Mouse (Mus musculus) 416B (cell line): ENCODE measurements around the gene Gse1.
A peak's percentile ranks its signal among the peaks of the same experiment; 100 is the strongest.

Experiments used
- DNase-seq: peaks from one replicate; pipeline ENCODE4 v3.0.0; 2011; ENCODE audit warnings: low read depth

Gse1 gene

DNA sequence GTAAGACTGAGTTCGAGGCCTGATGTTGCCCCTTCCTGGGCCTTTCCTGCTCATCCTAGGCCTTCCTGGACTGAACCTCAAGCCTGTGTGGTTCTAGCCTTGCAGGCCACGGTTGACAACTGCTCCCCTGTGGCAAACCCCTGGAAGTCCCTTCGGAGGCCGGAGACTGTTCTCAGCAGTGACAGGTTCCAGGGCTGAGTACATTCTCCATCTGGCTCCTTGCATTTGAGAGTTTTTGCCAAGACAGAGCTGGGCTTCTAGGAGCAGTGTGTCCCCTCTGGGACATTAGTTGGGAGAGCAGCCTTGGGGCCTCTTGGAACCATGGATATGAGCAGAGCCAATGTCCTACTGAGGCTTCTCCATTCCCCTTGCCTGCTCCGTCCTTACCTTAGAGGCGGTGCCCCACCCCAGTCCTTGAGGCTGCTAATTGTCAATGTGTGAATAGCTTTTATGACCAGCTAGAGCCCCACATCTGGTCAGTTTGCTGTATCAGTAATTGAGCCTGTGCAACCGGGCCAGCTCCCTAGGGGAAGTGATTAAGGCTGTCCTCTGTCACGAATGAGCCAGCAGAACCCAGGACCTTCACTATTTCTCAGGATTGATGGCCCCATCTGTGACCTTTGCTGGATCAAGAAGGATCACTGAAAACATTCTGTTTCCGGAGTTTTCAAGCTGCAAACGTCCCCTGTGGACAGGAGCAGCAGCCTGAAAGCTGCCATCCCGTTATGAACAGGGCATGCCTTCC, 289.6 kb downstream of the Gse1 start:
- no peak for DNase-seq

- DNase-seq: no peak
These were observed 290.7 kb downstream of the Gse1 start for GRCm38 (mm10) chr8:120518736-120519534.

DNA sequence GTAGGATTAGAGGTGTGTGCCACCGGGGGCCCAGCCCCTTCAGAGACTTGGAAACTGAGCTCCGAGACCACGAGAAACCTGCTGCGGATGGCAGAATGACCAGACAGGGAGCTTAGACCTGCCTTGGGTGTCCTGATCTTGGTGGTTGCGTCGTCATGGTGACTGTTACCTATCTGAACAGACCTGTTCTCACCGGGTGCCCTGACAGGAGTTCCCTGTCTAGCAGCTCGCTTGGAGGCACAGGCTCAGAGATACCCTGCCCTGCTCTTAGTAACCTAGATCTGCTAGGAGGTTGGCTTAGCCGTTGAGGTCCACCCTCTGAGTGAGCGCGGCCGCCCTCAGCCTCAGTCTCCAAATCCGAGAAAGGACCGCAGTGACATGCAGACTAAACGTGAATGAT, 292.0 kb downstream of the Gse1 start:
- DNase-seq: no peak

DNA sequence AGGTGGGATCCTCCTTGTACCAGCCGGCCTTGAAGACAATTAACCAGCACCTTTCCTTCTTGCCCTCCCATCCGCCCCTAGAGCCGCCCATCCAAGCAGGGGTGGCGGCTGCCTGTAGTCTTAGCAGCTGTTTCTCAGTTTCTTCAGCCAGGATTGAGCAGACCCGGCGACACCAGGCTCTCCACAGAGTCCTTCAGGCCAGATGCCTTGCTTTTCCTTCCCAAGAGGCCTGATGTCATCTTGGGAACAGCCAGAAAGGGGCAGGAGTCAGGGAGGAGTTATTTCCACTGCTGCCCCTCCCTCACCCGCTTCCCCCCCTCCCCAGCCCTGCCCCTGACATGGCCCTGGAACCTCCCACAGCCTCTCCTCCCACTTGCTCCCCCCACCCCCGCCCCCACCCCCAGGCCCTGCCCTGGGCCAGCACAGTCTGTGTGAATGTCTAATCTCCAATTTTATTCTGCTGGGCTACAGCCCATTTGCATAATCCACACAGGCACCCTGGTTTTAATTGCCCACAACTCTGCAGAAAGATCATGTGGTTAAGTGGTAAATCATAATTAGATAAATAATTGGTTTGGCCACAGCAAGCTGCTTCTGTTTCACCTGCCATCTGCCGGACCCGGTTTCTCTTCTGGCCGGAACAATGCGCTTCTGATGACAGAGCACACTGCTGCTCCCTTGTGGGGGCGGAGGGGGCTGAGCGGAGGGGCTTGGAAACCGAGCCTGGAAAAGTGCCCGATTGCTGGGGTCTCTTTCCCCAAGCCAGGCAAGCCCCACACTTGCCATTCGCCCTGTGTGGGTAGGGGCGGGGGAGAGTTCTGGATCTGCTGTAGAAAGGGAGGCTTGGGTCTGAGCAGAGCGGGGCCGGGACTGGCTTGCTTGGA, 292.7 kb downstream of the Gse1 start:
- no peak for DNase-seq

GRCm38 (mm10) chr8:120521591-120521965, 293.3 kb downstream of the Gse1 start:
- DNase-seq: no peak

DNA sequence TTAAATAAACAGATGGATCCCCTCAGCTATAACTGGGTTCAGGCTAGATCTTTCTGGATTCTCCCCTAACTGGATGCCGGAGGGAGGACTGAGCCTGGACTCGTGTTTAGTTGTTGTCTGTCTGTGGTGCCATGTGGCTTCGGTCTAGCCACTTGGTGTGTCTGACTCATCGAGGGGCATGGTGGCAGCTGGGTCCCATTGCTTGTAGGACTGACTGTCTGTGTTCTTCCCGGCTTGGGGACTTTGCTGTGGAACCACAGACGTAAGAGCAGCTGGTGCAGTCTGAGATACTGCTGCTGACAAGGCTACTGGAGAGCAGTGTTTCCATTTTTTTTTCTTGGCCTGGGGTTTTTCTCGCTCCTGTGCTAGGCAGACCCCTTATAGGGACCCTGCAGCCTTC, 295.4 kb downstream of the Gse1 start:
- DNase-seq: peak; percentile 40

- no peak for DNase-seq
These were observed 296.9 kb downstream of the Gse1 start for GRCm38 (mm10) chr8:120525135-120525534.

- DNase-seq: no peak
These were observed 297.6 kb downstream of the Gse1 start for GRCm38 (mm10) chr8:120525832-120526231.

- DNase-seq: no peak
These were observed 298.3 kb downstream of the Gse1 start for GRCm38 (mm10) chr8:120526577-120526976.

DNA sequence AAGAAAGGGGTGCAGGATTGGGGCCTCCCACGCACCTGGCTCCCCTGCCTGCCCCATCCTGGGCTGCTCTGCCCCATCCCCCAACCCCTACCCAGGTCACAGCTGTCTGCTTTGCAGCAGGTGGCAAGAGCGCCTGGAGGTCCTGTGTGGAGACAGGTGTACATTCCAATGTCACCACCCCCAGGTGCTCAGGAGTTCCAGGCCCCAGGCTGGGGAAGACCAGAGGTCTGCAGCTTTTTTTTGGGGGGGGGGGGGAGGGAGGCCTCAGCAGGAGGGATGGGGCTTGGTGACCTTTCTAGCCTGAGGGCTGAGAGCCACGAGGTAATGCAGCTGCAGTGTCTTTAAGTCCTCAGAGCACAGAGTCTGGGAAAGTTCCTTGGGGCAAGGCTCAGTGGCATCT, 300.1 kb downstream of the Gse1 start:
- DNase-seq: no peak

DNA sequence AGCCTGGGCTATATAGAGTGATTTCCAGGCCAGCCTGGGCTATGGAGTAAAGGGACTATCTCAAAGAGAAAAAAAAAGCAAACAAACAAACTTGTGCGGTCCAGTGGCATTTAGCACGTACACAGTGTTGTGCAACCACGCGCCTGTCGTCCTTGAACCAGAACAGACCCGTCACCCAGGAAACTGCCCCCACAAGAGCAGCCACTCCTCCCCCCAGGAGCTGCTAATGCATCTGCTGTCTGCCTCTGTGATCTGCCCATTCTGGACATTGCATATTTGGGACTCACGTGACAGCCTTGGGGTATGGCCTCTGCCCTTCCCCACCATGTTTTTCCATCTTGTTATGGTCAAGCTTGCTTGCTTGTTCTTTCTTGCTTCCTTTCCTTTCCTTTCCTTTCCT, 301.0 kb downstream of the Gse1 start:
- DNase-seq: peak; percentile 69

- DNase-seq: no peak
These were observed 302.8 kb downstream of the Gse1 start for GRCm38 (mm10) chr8:120530954-120531656.

DNA sequence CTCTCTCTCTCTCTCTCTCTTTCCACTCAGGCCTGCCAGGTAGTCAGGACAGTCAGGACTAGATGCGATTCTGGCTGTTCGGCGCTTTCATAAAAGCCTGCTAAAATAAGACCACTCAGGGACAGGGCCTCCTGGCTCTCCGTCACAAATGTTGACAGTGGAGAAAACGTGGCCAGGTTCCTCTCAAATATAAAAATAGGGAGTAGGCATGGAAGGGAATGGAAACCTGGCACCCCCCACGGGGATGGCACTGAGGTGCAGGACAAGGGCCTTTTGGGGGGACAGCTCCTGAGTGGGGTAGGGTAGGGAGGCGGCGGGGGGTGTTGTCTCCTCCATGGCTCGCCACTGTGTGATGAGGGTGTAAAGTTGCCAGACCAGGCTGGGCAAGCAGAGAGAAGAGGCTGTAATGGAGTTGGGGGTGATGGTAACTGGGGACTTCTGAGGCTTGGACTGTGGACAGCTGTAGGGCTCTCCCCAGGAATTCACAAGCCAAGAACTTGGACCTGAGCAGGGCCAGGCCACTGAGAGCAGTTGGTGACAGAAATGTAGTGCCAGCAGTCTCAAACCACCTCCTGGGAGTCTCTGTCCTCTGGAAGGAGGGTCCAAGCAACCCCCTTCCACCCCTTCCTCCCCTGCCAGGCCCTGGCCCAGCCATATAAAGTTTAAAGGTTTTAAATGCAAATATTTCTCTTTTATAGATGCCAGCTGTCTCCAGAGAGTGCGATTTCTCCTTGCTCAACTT, 303.7 kb downstream of the Gse1 start:
- no peak for DNase-seq

- DNase-seq: peak; percentile 92
These were observed 304.4 kb downstream of the Gse1 start for GRCm38 (mm10) chr8:120532517-120533215.

GRCm38 (mm10) chr8:120533380-120533779, 305.1 kb downstream of the Gse1 start:
- DNase-seq: no peak

- peak; percentile 63 for DNase-seq
These were observed 305.8 kb downstream of the Gse1 start for GRCm38 (mm10) chr8:120534080-120534479.

DNA sequence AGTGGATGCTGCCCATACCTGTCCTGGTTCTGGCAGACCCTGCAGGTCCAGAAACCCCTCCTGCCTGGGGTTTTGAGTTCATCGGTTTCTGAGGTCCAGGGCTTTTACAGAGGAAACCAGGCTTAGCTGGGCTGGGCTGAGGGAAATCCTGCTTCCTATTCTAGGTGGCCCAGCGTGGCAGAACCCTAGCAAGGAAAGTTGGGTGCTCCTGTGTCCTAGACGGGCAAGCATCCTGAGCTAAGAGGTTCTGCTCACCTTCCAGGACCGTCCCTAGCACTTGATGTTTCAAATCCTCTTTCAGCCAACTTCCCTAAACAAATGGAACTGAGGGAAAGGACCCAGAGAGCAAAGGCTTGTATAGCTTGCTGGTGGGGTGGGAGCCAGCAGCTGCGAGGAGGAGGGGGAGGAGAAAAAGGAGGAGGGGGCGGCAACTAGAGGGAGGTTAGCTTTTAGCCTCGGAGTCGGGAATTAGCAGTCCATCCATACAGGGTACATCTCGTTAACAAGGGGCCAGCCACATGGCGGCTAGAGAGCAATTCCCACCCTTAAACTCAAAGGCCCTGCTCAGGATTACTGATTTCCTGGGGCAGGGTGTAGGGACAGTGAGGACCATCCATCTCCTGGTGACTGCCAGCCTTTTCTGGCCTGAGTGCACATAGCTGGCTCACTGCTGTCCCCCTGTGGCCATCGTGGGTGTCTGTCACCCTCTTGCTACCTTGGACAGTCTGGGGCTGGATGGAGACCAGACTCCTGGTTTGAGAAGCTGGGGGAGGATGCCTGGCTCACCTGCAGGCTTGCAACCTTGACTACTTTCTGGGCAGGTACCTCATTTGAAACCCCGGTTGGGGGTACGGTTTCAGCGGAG, 306.5 kb downstream of the Gse1 start:
- DNase-seq: peak; percentile 93

GRCm38 (mm10) chr8:120535452-120536305, 307.4 kb downstream of the Gse1 start:
- peak; percentile 84 for DNase-seq
